Mouse (Mus musculus): ENCODE data around the gene Asprv1. TPM values are rescaled to one million over a fixed set of nuclear protein-coding genes. Genes with fewer than 3 reads are reported as not detected.
A peak's percentile ranks its signal among the peaks of the same experiment; 100 is the strongest.

Asprv1 gene
- polyA plus RNA-seq, 1 experiment from 2014 or later: 0.59 TPM

GRCm38 (mm10) chr6:86586070-86586469 lies 41.9 kb upstream of the Asprv1 start:
- 71% methylated on average over 5 of the region's 5 CpGs for WGBS
- Histone ChIP-seq H3K36me3 (ENCODE audit: control insufficient read depth, insufficient read depth, low read length) (no peaks in the 10 kb centered on the region), H3K4me2 (ENCODE audit: low read depth, low read length, severe bottlenecking) (no peak overlapping the region)

GRCm38 (mm10) chr6:86588429-86588828 lies 39.5 kb upstream of the Asprv1 start:
- no peak for ATAC-seq (replicated peaks; ENCODE audit: low FRiP score)
- no peak overlapping the region for H3K9ac ChIP-seq (ENCODE audit: low read length)
- no peaks in the 10 kb centered on the region for H3K27me3 ChIP-seq (ENCODE audit: control insufficient read depth, insufficient read depth, low read length)
- H3K4me1 ChIP-seq (replicated peaks; ENCODE audit: control insufficient read depth, insufficient read depth, low read length): peaks cover 10% of the 10 kb centered on the region; the same call in 1 of the 2 replicates
- H3K27ac ChIP-seq (ENCODE audit: low read depth, low read length): no peak overlapping the region
- WGBS: 72% methylated on average over 6 of the region's 7 CpGs
- no peaks in the 10 kb centered on the region for H3K9me3 ChIP-seq (ENCODE audit: control insufficient read depth, low read length)
- DNase-seq (ENCODE audit: low spot score): no peak
- H3K4me2 ChIP-seq (ENCODE audit: low read depth, low read length, severe bottlenecking): no peak overlapping the region
- H3K4me3 ChIP-seq (ENCODE audit: low read depth, low read length): no peak overlapping the region
- H3K36me3 ChIP-seq (ENCODE audit: control insufficient read depth, insufficient read depth, low read length): no peaks in the 10 kb centered on the region

More at GRCm38 (mm10) chr6:86586070-86586469, 41.9 kb upstream of the Asprv1 start:
- Histone ChIP-seq H3K4me3 (ENCODE audit: low read depth, low read length) (no peak overlapping the region), H3K9me3 (ENCODE audit: control insufficient read depth, low read length) (no peaks in the 10 kb centered on the region), H3K27me3 (ENCODE audit: control insufficient read depth, insufficient read depth, low read length) (no peaks in the 10 kb centered on the region), H3K4me1 (replicated peaks; ENCODE audit: control insufficient read depth, insufficient read depth, low read length) (peaks cover 10% of the 10 kb centered on the region; the same call in 1 of the 2 replicates), H3K9ac (ENCODE audit: low read length) (no peak overlapping the region), H3K27ac (ENCODE audit: low read depth, low read length) (no peak overlapping the region)
- no peak for DNase-seq (ENCODE audit: low spot score)
- no peak for ATAC-seq (replicated peaks; ENCODE audit: low FRiP score)

GRCm38 (mm10) chr6:86593146-86593897 lies 34.6 kb upstream of the Asprv1 start:
- H3K4me1 ChIP-seq (replicated peaks; ENCODE audit: control insufficient read depth, insufficient read depth, low read length): no peaks in the 10 kb centered on the region
- H3K9me3 ChIP-seq (ENCODE audit: control insufficient read depth, low read length): no peaks in the 10 kb centered on the region
- ATAC-seq (replicated peaks; ENCODE audit: low FRiP score) (no peak), DNase-seq (ENCODE audit: low spot score) (no peak)
- no peak overlapping the region for H3K27ac ChIP-seq (ENCODE audit: low read depth, low read length)
- H3K4me2 ChIP-seq (ENCODE audit: low read depth, low read length, severe bottlenecking): no peak overlapping the region
- no peak overlapping the region for H3K9ac ChIP-seq (ENCODE audit: low read length)
- H3K36me3 ChIP-seq (ENCODE audit: control insufficient read depth, insufficient read depth, low read length): no peaks in the 10 kb centered on the region
- no peaks in the 10 kb centered on the region for H3K27me3 ChIP-seq (ENCODE audit: control insufficient read depth, insufficient read depth, low read length)
- H3K4me3 ChIP-seq (ENCODE audit: low read depth, low read length): no peak overlapping the region
- 91% methylated on average over 10 of the region's 10 CpGs for WGBS

GRCm38 (mm10) chr6:86594636-86595035 lies 33.3 kb upstream of the Asprv1 start:
- DNase-seq (ENCODE audit: low spot score) (peak; percentile 70), ATAC-seq (replicated peaks; ENCODE audit: low FRiP score) (peak; percentile 56; the same call in 1 of the 2 replicates)
- H3K4me2 ChIP-seq (ENCODE audit: low read depth, low read length, severe bottlenecking): peak overlapping the region; percentile 42
- no peaks in the 10 kb centered on the region for H3K4me1 ChIP-seq (replicated peaks; ENCODE audit: control insufficient read depth, insufficient read depth, low read length)
- 16% methylated on average over 9 of the region's 9 CpGs for WGBS
- no peaks in the 10 kb centered on the region for H3K9me3 ChIP-seq (ENCODE audit: control insufficient read depth, low read length)
- H3K36me3 ChIP-seq (ENCODE audit: control insufficient read depth, insufficient read depth, low read length): no peaks in the 10 kb centered on the region
- H3K4me3 ChIP-seq (ENCODE audit: low read depth, low read length): peak overlapping the region; percentile 12; the same call in 1 of the 2 replicates
- H3K27me3 ChIP-seq (ENCODE audit: control insufficient read depth, insufficient read depth, low read length): no peaks in the 10 kb centered on the region
- no peak overlapping the region for H3K27ac ChIP-seq (ENCODE audit: low read depth, low read length)
- peak overlapping the region; percentile 27; the same call in 1 of the 2 replicates for H3K9ac ChIP-seq (ENCODE audit: low read length)

GRCm38 (mm10) chr6:86595865-86596440 lies 32.0 kb upstream of the Asprv1 start:
- Histone ChIP-seq H3K27ac (ENCODE audit: low read depth, low read length) (no peak overlapping the region), H3K9ac (ENCODE audit: low read length) (no peak overlapping the region), H3K36me3 (ENCODE audit: control insufficient read depth, insufficient read depth, low read length) (no peaks in the 10 kb centered on the region), H3K4me2 (ENCODE audit: low read depth, low read length, severe bottlenecking) (no peak overlapping the region), H3K4me3 (ENCODE audit: low read depth, low read length) (no peak overlapping the region), H3K9me3 (ENCODE audit: control insufficient read depth, low read length) (no peaks in the 10 kb centered on the region), H3K4me1 (replicated peaks; ENCODE audit: control insufficient read depth, insufficient read depth, low read length) (no peaks in the 10 kb centered on the region), H3K27me3 (ENCODE audit: control insufficient read depth, insufficient read depth, low read length) (no peaks in the 10 kb centered on the region)
- no peak for ATAC-seq (replicated peaks; ENCODE audit: low FRiP score)
- DNase-seq (ENCODE audit: low spot score): no peak
- 88% methylated on average over 17 of the region's 17 CpGs for WGBS

- Histone ChIP-seq H3K9ac (ENCODE audit: low read length) (no peak overlapping the region), H3K4me2 (ENCODE audit: low read depth, low read length, severe bottlenecking) (no peak overlapping the region), H3K9me3 (ENCODE audit: control insufficient read depth, low read length) (no peaks in the 10 kb centered on the region), H3K36me3 (ENCODE audit: control insufficient read depth, insufficient read depth, low read length) (no peaks in the 10 kb centered on the region), H3K4me1 (replicated peaks; ENCODE audit: control insufficient read depth, insufficient read depth, low read length) (no peaks in the 10 kb centered on the region), H3K27me3 (ENCODE audit: control insufficient read depth, insufficient read depth, low read length) (no peaks in the 10 kb centered on the region), H3K27ac (ENCODE audit: low read depth, low read length) (no peak overlapping the region), H3K4me3 (ENCODE audit: low read depth, low read length) (no peak overlapping the region)
- 72% methylated on average over 5 of the region's 5 CpGs for WGBS
- DNase-seq (ENCODE audit: low spot score) (no peak), ATAC-seq (replicated peaks; ENCODE audit: low FRiP score) (0 out of 2 replicates have a peak, but pooled peaks have one; percentile 27)
Measured at GRCm38 (mm10) chr6:86598742-86599193, 29.2 kb upstream of the Asprv1 start.

GRCm38 (mm10) chr6:86599197-86599596 lies 28.8 kb upstream of the Asprv1 start:
- DNase-seq (ENCODE audit: low spot score) (peak; percentile 85), ATAC-seq (replicated peaks; ENCODE audit: low FRiP score) (0 out of 2 replicates have a peak, but pooled peaks have one; percentile 39)
- Histone ChIP-seq H3K36me3 (ENCODE audit: control insufficient read depth, insufficient read depth, low read length) (no peaks in the 10 kb centered on the region), H3K27me3 (ENCODE audit: control insufficient read depth, insufficient read depth, low read length) (no peaks in the 10 kb centered on the region), H3K9ac (ENCODE audit: low read length) (no peak overlapping the region), H3K9me3 (ENCODE audit: control insufficient read depth, low read length) (no peaks in the 10 kb centered on the region), H3K4me2 (ENCODE audit: low read depth, low read length, severe bottlenecking) (no peak overlapping the region), H3K4me1 (replicated peaks; ENCODE audit: control insufficient read depth, insufficient read depth, low read length) (no peaks in the 10 kb centered on the region), H3K4me3 (ENCODE audit: low read depth, low read length) (no peak overlapping the region), H3K27ac (ENCODE audit: low read depth, low read length) (no peak overlapping the region)
- WGBS: 16% methylated on average over 4 of the region's 4 CpGs

- H3K36me3 ChIP-seq (ENCODE audit: control insufficient read depth, insufficient read depth, low read length): no peaks in the 10 kb centered on the region
- H3K4me2 ChIP-seq (ENCODE audit: low read depth, low read length, severe bottlenecking): no peak overlapping the region
- 77% methylated on average over 6 of the region's 6 CpGs for WGBS
- DNase-seq (ENCODE audit: low spot score) (no peak), ATAC-seq (replicated peaks; ENCODE audit: low FRiP score) (no peak)
- H3K9me3 ChIP-seq (ENCODE audit: control insufficient read depth, low read length): no peaks in the 10 kb centered on the region
- no peaks in the 10 kb centered on the region for H3K4me1 ChIP-seq (replicated peaks; ENCODE audit: control insufficient read depth, insufficient read depth, low read length)
- H3K27ac ChIP-seq (ENCODE audit: low read depth, low read length): no peak overlapping the region
- H3K9ac ChIP-seq (ENCODE audit: low read length): no peak overlapping the region
- no peak overlapping the region for H3K4me3 ChIP-seq (ENCODE audit: low read depth, low read length)
- no peaks in the 10 kb centered on the region for H3K27me3 ChIP-seq (ENCODE audit: control insufficient read depth, insufficient read depth, low read length)
Measured at GRCm38 (mm10) chr6:86599951-86600414, 28.0 kb upstream of the Asprv1 start.

Data from forebrain, embryonic 11.5 days (tissue).